Mouse (Mus musculus) olfactory bulb, adult 2 months (tissue): ENCODE measurements around the gene Vmn1r4.

Experiments
- CTCF ChIP-seq: fragments of 200-500 bp; IDR thresholded peaks from 2 replicates; pipeline ENCODE4 v1.5.1; 2012; ENCODE audit warnings: low read depth, mild to moderate bottlenecking, low read length, moderate library complexity; ENCODE audit not compliant: insufficient read depth
- POLR2A ChIP-seq: fragments of 200-500 bp; IDR thresholded peaks from 2 replicates; pipeline ENCODE4 v1.6.1; 2012; ENCODE audit warnings: mild to moderate bottlenecking, low read depth, low read length, moderate library complexity; ENCODE audit not compliant: insufficient read depth

DNA sequence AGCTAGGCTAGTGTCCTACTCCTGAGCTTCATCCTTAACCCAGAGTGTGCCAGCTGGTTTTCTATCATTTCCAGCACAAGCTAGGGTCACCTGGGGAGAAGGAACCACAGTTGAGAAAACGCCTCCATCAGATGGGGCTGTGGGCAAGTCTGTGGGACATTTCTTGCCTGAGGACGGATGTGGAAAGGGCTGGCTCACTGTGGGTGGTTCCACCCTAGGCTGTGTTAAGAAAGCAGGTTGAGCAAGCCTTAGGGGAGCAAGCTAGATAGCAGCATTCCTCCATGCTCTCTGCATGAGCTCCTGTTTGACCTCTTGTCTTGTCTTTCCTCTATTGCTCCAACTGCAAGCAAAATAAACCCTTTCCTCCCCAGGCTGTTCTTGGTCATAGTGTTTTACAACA is 33.1 kb upstream of the Vmn1r4 start:
- no peak for TF ChIP-seq POLR2A
- TF ChIP-seq CTCF: no peak
